Mouse (Mus musculus) embryo, embryonic 9.5 days (tissue): Measurements from ENCODE around the gene Snap23.
A peak's percentile ranks its signal among the peaks of the same experiment; 100 is the strongest.

Source experiments
- DNase-seq: peaks from one replicate; pipeline ENCODE4 v3.0.0-alpha.2; 2017; ENCODE audit errors: extremely low spot score

The Snap23 gene

DNA sequence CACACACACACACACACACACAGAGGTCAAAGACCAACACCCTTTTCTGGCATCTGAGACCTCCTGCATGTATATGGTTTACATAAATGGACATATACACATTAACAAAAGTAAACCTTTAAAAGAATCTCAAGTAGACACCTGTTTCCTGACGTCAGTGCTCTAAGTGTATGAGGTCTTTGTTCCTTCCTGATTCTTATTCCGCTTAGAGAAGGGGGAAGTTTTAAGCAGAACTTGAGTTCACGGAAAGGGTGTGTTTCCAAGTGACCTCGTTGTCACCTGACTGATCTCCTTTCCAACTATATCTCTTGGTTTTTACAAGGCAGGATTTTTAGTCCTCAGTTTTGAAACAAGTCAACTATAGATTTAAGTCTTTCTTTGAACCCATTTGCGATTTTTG lies 10.8 kb downstream of the Snap23 start:
- no peak for DNase-seq

DNA sequence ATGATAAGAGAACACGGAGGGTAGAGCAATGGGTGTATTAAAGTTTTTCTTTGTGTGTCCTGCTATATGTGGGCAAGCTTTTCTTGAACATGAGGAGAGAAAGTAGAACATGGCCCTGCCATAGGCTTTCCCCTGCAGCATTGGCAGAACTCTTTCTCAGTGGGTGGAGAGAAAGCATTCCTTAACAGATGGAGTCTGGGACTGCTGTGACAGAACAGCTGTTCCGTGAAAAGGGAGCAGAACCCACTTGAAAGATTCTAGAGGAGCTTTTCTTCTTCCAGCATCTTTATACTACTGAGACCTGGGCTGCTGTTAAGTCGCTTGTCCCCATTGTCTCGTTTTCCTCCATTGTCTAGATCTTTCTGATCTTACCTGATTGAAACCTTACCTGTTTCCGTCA lies 22.3 kb downstream of the Snap23 start:
- DNase-seq, result no peak

DNA sequence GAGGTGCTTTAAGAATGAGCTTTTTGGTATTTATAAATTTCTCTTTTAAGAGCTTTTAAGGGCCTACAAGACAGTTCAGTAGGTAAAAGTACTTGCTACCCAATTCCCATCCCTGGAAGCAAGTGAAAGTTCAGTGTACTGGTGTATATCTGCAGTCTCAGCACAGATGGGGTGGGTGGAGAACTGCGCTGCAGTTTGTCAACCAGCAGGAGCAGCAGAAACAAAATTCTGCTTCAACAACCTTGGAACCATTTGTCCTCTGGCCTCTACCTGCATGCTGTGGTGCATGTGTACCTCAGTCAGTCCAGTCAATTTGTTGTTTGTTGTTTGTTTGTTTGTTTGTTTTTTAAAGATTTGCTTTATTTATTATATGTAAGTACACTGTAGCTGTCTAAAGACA lies 24.8 kb downstream of the Snap23 start:
- DNase-seq, result no peak

DNA sequence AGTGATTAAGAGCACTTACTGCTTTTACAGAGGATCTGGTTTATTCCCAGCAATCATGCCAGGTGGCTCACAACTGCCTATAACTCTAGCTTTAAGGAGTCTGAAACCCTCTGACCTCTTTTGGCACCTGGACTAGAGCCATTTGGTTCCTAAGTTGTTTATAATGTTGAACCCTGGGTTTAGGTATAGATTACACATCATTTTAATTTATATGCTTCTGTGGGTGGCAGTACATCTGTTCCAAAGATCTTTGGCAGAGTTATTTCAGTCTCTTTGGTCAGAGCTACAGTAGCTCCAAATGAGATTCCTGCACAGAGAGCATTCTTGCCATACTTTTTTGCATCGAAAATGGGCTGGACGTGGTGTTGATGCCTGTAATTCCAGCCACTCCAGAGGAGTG lies 30.3 kb downstream of the Snap23 start:
- no peak for DNase-seq

DNA sequence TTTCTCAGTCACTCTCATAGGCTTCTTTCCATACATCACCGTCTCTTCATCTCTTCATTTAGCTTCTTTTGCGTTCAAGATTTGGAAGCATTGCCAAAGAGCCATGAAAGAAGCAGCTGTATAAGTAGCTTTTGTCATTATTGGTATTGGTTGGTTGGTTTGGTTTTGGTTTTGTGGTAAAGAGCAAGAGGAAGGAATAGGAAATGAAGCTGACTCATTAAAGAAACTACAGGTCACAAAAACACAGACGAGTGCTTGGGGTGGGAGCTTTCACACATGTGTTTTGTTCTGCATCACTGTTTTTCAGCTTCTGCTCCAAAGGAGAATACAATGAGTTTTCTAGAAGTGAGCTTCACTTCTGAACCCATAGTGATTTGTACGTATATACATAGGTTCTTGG lies 32.0 kb downstream of the Snap23 start:
- no peak for DNase-seq

DNA sequence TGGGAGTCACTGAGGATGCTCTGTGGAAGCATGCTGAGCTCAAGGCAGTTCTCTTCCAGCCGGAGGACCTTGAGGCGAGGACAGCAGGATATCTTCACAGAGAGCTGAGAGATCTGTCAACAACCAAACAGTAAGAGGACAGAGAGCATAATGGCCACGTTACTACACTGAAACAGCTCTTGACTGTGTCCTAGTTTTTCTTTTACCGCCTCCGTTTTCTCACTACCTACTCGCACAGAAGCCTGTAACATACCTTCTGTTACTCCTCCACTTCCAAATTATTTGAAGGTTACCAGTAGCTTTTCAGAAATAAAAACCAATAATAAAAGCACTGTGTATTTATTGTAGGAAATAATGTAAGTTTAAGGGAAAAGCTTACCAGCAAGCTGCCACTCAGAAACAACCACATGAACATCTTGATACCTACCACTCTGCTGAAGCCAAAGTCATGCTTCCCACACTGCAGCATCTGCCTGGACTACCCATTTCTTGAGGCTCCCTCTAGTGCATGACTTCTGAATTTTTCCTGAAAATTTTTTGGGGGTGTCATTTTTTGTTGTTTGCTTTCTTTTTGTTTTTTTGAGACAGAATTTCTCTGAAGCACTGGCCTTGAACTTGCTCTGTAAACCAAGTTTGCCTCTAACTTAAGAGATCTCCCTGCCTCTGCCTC lies 38.7 kb downstream of the Snap23 start:
- no peak for DNase-seq

DNA sequence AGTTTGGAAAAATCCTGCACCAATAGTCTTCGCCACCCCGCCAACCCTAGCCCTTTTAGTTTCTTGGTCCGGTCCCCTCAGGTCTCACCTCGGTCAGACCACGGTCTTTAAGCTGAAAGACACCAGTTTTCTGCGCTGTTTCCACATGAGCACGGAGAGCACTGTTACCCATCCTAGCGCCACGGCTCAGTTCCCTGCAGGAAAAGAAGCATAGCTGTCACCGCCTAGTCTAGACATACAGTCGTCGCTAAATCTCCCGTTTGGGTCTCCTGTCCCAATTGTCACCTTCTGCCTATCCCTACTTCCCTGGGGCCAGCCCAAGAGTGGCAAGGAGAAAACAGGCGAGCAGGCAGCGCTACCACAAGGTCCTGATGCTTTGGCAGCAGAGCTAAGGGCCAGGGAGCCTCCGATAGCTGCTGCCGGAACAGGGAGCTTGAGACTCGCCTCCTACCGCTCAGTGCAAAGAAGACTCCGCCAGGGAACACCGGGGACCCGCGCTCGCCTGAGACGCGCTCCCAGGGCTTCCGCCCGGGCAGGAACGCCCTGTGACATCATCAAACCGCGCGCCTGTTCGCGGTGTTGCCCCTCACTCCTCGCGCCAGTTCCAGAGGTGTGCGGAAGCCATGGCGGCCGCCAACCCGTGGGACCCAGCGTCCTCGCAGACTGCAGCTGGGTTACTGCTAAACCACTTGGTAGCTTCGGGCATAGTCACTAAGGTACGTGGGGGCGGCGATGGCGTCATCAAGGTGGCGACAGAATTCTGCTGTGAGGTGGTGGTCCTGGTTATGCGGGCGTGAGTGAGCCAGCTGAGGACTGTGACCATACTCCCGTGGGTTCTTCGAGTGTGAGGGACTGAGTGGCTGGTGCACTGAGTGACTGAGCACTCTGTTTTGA lies 41.6 kb downstream of the Snap23 start, which contains the start of the genes Haus2 and Lrrc57:
TSS of gene Haus2 (plus strand) at position 554 of the 894 bp plus-strand sequence.
TSS of gene Lrrc57 (minus strand) at position 691 of the 894 bp plus-strand sequence.
- peak; percentile 94 for DNase-seq

DNA sequence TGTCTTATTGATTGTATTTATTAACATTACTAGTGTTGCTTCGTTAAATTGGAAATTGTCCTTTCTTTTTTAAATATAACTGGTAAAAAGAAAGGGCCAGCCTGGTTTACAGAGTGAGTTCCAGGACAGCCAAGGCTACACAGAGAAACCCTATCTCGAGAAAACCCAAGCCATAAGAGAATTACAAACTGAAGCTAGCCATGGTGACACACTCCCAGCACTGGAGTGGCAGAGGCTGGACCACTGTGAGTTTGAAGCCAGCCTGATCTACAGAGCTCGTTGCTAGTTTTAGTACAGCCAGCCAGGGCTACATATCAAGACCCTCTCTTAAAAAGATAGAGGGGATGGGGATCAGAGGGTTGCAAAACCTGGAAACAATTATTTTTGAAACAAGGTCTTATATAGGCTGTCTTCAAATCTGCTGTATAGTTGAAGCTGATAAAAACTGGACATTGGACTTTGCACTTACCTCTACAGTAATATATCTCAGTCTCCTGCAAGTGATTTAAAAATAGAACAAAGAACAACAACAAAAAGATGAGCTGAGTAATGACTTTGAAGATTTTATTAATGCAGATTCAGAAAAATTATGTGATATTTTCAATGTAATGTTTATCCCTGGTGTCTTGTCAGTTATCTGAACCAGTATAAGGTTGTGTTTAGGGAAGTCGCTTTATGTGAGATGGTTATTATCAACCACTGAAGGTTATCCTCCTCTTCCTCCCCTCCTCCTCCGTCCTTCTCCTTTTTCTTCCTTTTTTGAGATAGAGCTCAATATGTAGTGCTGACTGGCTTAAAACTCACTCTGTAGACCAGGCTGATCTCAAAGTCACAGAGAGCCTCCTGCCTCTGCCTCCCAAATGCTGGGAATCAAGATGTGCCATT lies 49.0 kb downstream of the Snap23 start:
- DNase-seq, result no peak

DNA sequence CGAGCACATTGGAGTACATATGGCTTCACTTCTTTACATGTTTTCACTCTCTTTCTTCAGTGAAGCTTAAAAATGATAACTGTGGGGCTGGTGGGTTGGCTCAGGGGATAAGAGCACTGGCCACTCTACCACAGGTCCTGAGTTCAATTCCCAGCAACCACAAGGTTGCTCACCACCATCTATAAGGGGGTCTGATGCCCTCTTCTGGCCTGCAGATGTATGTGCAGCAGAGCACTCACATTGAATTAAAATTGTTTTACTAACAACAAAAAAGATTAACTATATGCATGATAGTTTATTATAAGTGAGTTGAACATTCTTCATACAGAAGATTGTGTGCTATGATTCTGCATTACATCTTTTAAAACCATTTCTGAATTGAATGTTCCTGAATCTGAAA lies 52.1 kb downstream of the Snap23 start:
- no peak for DNase-seq

DNA sequence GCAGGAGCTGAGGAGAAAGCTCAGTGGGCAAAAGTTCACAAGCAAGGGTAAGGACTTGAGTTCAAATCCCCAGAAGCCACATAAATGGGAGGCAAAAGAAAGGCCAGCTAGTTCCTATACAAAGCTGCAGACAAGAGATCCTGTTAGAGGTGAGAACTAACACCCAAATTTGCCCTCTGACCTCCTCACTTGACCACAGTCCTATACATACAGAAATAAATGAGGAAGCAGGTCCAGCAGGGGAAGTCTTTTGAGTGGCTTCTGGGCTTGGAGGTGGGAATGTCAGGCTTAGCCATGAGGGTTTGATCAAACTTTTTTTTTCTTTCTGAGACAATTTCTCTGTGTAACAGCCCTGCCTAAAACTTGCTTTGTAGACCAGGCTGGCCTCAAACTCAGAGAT lies 55.4 kb downstream of the Snap23 start:
- no peak for DNase-seq

DNA sequence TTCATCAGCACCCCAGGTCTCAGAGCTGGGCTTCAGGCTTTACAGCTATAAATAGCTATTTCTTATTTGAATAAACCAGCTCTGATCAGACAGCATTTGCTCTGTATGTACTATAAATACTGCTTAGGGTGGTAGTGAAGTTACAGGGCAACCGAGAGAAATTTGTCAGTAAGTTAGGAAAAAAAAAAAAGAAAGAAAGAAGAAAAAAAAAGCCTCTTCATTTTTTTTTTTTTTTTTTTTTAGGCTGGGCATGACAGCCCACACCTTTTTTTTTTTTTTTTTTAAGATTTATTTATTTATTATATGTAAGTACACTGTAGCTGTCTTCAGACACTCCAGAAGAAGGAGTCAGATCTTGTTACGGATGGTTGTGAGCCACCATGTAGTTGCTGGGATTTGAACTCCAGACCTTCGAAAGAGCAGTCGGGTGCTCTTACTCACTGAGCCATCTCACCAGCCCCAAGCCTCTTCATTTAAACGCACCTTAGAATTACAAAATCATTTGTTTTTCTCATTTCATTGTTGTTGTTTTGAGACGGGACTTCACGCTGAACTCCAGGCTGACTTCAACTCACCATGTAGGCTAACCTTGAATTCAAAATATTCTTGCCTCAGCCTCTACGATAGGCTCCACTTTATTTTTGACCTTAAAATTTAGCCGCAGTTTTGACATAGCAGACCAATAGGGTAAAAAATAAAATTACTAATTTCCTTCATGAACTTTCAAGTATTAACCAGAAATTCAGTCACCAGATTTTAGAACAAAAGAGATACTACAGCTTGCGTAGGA lies 60.8 kb downstream of the Snap23 start:
- DNase-seq, result no peak

DNA sequence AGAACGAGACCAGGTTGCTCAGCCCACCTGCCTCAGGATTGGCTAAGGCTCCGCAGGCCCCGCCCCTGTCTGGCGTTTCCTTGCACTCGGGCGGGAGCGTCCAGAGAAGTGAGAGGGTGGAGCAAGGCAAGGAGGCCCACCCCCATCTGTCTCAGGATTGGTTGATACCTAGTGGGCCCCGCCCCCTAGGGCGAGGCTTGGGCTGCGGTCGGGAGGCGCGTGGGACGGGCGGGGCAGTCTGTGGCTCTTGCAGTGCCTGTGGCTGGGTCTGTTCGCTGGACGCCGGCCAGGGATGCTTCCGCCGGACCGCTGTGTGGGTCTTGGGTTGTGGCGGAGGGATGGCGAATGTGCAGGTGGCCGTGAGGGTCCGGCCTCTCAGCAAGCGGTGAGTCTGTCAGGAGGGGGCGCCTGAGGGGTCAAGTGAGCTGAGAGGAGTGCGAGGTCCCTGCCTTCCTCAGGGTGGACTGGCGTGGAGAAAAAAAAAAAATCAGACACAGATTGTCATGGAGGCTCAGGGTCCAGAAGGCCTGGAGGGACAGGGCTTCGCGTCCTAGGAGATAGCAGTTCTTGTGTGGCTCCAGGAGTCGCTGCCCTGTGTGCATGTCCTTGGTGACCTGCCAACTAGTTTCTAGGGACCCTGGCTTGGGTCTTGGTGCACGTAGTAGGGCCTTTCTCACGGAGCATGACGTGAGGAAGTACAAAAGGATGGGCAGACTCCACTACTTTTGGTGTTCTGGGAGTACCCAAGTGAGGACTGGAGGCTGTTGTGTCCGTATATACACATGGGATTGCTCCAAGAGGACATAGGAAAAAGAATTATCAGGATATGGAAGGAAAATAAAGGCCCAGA lies 61.6 kb downstream of the Snap23 start, which contains the start of gene Stard9:
TSS of gene Stard9 (plus strand) at position 236 of the 850 bp plus-strand sequence.
- peak; percentile 97 for DNase-seq

DNA sequence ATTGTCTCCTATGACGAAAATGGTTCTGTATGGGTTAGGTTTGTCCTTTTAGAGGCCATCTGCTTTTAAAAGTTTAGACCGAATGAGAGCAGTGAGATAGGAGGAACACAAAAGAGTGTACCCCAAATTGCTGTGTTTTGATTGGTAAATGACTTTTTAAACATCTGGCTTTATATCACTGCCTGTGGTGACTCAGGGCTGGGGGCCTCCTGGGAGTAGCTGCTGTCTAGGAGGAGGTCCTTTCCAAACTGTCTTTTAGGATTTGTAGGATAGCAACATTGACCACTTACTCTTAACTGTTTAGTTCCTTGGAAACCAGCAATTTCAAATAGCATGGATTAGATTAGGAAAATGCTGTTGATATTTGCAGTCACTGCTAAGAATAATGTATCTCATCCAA lies 62.8 kb downstream of the Snap23 start:
- DNase-seq, result no peak

DNA sequence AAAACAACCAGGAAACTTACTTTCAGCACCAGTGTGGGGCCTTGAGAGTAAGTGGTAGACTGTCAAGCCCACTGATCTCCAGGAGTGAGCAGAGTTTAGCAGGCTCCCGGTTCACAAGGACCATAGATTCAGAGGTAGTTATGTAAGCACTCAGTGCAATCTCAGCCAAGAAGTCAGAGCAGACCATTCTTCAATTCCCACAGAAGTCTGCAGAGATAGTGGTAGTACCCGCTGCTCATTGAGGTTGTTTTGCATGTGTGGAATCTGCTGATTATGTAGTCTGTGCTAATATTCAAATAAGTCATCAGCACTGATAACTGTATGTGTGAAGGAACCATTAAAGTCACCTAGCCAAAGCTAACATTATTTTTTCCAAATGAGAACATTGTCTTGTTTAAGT lies 63.2 kb downstream of the Snap23 start:
- DNase-seq, result no peak

DNA sequence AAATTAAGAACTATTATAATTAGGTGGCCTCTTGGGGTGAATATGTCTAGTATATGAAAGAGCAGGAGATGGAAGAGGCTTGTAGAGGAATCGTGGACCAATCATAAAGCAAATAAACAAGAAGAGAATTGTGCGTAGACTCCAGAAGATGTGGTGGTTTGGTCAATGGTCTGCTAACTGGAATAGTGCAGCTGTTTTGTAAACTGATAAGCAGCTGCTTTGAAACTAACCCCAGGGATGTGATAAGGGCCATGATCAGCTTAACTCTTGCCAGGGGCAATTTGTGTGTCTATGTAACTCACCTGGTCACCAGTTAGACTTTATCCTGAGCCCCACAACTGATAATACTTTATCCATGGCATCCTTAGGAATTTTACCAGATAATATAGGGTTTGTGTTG lies 64.0 kb downstream of the Snap23 start:
- no peak for DNase-seq

DNA sequence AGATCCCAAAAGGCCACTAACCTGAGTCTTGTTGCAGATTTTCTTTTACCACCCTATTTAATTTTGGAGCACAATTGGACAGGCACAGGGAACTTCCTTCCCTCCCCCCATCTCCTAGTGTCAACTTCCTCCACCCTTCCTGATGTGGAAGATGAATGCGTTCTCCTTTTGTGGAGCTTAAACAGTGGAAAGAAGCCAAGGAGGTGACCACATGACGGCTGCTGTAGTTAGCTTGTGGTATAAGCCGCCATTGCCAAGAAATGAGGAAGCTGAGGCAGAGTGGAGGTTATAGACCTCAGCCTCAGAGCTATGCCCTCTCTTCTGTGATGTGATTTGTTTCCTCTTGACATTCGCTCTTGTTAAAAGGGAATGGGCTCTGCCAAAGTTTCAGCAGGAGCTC lies 64.5 kb downstream of the Snap23 start:
- no peak for DNase-seq

DNA sequence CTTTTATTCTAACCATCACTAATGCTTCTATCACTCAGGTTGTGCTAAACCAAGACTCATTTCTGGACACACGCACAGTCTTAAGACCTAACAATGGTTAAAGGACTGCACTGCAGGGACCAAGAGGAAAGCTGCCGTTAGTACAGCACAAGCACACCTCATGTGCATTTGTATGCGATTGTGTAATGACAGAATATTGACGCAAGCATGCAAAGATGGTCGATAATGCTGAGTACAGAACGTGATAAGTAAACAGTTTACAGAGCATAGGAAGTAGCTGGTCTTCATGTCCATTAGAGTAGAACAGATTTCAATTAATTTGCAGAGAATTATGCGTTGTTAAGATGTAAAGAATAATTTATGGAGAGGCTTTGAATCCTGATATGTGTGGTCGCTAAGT lies 73.4 kb downstream of the Snap23 start:
- DNase-seq, result no peak

DNA sequence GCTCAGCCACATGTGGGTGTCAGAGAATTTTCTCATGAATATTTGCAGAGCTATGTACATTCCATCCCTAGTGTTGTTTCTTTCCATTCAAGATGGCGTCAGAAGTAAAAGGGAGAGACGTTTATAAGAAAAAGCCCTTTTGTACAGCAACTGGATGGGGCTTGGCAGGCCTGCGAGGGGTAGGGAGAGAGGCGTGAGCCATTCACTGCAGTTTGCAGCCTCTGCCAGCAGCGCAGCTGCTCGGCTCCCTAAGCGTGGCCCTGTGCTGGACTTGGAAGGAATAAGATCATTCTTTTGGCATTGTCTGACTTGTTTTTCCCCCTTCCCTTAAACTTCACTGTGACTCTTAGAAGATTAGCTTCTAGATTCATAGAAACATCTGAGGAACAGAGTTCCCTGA lies 76.4 kb downstream of the Snap23 start:
- DNase-seq, result no peak

DNA sequence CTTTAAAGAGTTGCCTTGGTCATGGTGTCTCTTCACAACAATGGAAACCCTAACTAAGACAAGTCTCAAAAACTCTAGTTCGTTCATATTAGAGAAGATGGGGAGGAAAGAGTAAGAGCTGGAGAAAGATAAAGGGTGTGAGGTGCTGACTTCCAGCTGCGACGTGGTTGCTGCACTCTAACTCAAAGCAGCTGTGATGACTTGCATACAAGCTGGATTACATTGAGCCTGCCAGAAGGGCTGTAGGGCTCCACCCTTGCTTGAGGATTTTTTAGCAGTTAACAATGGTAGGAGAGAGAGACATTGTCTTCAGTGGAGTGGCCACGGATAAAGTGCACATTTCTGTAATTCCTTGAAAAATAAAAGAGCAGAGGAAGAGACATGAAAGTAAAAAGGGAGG lies 79.3 kb downstream of the Snap23 start:
- no peak for DNase-seq
